Mouse (Mus musculus) adrenal gland, postnatal 10 days (tissue): ENCODE data around the gene Evx2. TPM values are rescaled to one million over a fixed set of nuclear protein-coding genes. Genes with fewer than 3 reads are reported as not detected.

ENCODE experiments used
- DNase-seq: peaks from one replicate; pipeline ENCODE4 v3.0.0; 2021; ENCODE audit warnings: mixed read lengths
- total RNA-seq, 2 experiments: library from RNA; stranded (reverse); gene quantifications; 2 replicates each; pipeline ENCODE4 v1.2.3; 2021

The Evx2 gene
- total RNA-seq, 2 experiments from 2014 or later, result not detected

DNA sequence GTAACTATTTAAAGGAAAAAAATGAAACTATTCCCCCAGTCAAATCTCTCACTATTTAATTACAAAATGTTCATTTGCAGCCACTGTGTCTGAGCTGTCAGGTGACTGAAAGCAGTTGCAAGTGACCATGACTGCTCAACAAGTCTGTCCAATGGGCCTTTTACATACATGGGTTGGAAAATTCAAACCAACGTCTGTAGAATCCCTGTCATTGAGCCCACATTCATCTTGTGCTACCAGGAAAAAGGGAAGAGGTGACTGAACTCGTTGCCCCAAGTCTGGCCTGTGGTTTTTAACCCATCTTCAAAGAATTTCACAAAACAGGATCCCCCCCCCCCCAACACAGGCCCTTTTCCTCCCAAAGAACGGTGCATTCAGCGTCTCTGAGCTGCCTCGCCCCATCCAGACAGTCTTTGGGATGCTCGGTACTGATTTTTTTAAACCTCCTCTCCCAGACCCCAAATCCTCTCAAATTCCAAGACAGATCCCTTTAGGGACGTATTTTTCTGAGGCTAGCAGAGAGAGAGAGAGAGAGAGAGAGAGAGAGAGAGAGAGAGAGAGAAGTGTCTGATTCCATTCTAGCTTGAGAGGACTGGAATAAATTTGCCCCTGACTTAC, 36.6 kb upstream of the Evx2 start:
- no peak for DNase-seq

DNA sequence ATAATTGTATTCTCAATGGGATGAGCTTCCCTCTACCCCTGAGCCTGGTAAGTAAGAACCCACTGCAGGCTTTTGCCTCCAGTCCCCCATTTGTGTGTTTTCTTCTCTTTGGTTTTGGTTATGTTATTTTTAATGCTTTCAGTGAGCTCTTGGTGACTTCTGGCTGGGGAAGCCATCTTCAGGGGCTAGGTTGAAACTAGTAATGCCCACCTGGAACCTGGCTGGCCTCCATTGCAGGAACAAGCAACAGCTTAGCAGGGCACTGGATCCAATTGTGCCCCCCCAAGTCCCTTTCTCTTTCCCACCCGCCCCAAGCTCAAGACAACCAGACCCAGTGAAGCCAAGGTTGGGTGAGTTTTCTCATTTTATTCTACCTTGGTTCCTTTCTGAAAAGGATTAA, 36.0 kb upstream of the Evx2 start:
- no peak for DNase-seq

GRCm38 (mm10) chr2:74694066-74694465, 34.7 kb upstream of the Evx2 start:
- DNase-seq, result no peak

GRCm38 (mm10) chr2:74693432-74693827, 34.1 kb upstream of the Evx2 start:
- DNase-seq, result no peak

- no peak for DNase-seq
Observed at GRCm38 (mm10) chr2:74692808-74693431, 33.6 kb upstream of the Evx2 start.

DNA sequence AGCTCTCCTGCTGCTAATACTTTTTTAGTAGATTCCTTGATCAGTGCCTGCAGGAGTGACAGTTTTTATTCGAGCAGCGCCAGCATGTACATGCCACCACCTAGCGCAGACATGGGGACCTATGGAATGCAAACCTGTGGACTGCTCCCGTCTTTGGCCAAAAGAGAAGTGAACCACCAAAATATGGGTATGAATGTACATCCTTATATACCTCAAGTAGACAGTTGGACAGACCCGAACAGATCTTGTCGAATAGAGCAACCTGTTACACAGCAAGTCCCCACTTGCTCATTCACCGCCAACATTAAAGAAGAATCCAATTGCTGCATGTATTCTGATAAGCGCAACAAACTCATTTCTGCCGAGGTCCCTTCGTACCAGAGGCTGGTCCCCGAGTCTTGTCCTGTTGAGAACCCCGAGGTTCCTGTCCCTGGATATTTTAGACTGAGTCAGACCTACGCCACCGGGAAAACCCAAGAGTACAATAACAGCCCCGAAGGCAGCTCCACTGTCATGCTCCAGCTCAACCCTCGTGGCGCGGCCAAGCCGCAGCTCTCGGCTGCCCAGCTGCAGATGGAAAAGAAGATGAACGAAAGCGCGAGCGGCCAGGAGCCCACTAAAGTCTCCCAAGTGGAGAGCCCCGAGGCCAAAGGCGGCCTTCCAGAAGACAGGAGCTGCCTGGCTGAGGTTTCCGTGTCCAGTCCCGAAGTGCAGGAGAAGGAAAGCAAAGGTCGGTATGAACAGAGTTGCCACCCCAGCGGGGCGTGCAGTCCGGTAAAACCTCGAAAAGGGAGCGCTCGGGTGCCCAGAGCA, 32.8 kb upstream of the Evx2 start:
- DNase-seq, result no peak

GRCm38 (mm10) chr2:74691022-74691951, 31.9 kb upstream of the Evx2 start, which contains the start of gene Hoxd10:
Hoxd10 (plus strand) TSS chr2:74691924.
- DNase-seq, result peak; percentile 74

- no peak for DNase-seq
Observed at GRCm38 (mm10) chr2:74690338-74690716, 31.0 kb upstream of the Evx2 start.

DNA sequence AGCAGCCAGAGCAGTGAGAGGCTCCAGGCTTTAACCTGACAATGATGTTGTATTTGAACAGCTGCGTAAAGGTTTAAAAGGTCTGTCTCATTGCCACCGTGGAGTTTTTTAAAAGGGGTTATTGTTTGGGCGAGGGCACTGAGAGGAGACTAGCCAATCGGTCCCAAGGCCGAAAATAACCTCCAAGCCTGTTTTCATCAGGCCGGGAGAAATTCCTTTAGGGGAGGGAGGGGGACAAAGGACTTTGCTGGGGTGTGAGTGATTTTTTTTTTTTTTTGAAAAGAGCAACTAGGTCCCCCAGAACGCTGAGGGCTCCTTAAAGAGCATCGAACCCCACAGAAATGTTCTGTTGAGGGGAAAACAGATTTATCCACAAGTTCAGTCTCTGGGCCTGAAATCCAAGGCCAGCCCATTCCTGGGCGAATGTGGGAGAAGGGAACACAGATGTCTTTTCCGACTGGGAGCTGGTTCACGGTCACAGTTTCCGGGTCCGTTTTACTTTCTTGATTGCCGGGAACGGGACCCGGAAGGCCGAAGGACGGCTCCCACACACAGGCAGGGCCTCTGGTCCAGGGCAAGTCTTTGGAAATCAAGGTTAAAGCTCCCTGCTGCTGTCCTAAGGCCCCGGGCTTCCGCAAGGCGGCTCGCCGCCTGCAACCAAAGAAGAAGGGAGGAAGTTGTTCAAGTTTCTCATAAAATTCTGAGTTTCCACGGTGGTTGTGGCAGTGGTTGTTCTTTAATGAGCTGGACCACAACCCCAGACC, 30.4 kb upstream of the Evx2 start:
- DNase-seq, result no peak

- DNase-seq, result no peak
Observed at GRCm38 (mm10) chr2:74688795-74689573, 29.6 kb upstream of the Evx2 start.

GRCm38 (mm10) chr2:74687698-74688555, 28.6 kb upstream of the Evx2 start:
- DNase-seq, result no peak

- no peak for DNase-seq
Observed at GRCm38 (mm10) chr2:74686988-74687697, 27.8 kb upstream of the Evx2 start.

- peak; percentile 72 for DNase-seq
Observed at GRCm38 (mm10) chr2:74686301-74686987, 27.1 kb upstream of the Evx2 start.

DNA sequence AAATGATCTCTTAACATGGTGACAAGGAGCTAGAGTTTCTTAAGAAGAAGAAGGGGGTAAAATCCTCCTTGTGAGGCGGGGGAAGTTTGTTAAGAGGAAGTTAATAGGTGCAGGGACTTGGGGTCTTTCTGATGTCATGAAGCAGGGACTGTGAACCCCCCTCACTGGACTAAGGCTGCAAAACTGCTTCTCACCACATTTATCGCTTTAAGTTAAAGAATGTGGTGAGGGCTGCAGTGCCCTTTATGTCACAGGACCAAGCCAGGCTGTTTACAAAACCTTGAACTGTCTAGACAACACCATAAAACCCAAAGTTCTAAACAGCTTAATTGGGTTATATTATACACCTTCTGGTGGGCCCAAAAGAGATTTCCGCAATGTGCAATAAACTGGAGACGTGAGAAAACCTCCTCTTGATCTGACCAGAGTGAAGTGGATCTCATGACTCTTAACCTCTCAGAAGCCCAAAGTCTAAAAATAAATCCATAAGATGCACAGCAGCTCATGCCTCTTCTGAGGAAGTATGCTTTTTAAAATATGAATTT, 25.8 kb upstream of the Evx2 start:
- DNase-seq, result no peak

DNA sequence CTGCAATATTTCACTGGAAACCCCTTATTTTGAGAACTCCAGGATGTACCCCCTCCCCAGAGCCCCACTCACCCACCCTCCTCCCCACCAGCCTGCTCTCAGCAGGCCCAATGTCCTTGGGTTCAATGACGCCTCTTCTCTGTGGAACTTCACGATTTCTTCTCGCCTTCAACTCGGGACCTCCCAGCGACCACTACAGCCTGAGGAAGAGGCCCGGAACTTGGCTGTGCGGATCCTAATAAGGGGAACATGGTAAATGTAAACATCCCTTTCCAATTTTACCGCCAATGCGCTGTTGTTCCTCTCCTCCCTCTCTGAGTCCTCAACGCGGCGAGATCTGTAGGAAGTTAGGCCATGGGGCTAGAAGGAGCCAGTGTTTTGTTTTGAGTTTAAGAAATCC, 24.7 kb upstream of the Evx2 start:
- DNase-seq, result no peak

- no peak for DNase-seq
Observed at GRCm38 (mm10) chr2:74683471-74683951, 24.2 kb upstream of the Evx2 start.

DNA sequence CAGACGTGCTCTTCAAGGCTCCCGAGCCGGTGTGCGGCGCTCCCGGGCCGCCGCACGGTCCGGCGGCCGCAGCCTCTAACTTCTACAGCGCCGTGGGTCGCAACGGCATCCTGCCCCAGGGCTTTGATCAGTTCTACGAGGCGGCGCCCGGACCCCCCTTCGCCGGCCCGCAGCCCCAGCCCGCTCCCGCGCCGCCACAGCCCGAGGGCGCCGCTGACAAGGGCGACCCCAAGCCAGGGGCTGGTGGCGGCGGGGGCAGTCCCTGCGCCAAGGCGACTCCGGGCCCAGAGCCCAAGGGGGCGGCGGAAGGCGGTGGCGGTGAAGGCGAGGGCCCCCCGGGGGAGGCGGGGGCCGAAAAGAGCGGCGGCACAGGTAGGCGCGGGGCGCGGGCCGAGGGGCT, 23.4 kb upstream of the Evx2 start:
- DNase-seq, result no peak
